Mouse (Mus musculus): ENCODE data around the gene H2-K1. TPM values are rescaled to one million over a fixed set of nuclear protein-coding genes. Genes with fewer than 3 reads are reported as not detected.

The H2-K1 gene
- polyA plus RNA-seq, 1 experiment from 2014 or later, result 35.7 TPM

DNA sequence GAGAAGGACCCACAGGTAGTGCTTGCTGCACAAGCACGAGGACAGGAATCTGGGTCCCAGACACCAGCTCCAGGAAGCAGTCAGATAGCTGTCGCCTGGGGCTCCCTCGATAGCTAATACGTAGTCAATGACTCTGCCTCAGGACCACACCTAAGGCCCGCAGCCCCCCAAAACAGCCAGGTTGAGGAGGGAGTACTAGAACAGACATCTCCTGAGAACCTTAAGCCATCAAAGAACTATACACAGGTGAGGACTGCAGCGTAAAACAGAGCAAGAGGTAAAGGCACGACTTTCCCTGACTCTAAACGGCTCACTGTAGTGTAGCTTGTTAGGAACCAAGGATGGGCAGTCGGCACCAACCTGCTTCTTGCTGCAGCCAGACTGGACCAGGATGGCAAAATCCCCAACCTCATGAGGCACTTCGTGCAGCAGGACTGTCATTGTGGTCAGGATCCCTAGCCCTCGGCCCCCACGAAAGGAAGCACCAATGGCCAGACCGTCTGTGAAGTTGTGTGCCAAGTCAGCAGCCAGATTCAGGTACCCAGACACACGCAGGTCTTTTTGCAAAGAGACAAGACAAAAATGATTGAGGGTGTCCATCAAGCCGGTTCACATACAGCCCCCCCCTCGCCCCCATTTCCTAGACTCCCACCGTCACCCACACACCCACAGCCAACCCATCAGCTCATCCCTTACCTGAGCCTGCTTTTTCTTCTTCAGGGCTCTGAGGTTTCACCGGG is 29.2 kb upstream of the H2-K1 start:
- Histone ChIP-seq H3K27ac (ENCODE audit: low read depth, low read length) (no peak overlapping the region), H3K4me1 (replicated peaks; ENCODE audit: control insufficient read depth, insufficient read depth, low read length) (peaks cover 38% of the 10 kb centered on the region), H3K9me3 (ENCODE audit: control insufficient read depth, low read length) (no peaks in the 10 kb centered on the region), H3K36me3 (ENCODE audit: control insufficient read depth, insufficient read depth, low read length) (peaks cover 10% of the 10 kb centered on the region), H3K27me3 (ENCODE audit: control insufficient read depth, insufficient read depth, low read length) (no peaks in the 10 kb centered on the region), H3K4me3 (ENCODE audit: low read depth, low read length) (peak overlapping the region; percentile 72), H3K4me2 (ENCODE audit: low read depth, low read length, severe bottlenecking) (peak overlapping the region; percentile 100), H3K9ac (ENCODE audit: low read length) (peak overlapping the region; percentile 94; the same call in 1 of the 2 replicates)
- DNase-seq (ENCODE audit: low spot score) (peak; percentile 54), ATAC-seq (replicated peaks; ENCODE audit: low FRiP score) (no peak)
- 88% methylated on average over 18 of the region's 18 CpGs for WGBS

DNA sequence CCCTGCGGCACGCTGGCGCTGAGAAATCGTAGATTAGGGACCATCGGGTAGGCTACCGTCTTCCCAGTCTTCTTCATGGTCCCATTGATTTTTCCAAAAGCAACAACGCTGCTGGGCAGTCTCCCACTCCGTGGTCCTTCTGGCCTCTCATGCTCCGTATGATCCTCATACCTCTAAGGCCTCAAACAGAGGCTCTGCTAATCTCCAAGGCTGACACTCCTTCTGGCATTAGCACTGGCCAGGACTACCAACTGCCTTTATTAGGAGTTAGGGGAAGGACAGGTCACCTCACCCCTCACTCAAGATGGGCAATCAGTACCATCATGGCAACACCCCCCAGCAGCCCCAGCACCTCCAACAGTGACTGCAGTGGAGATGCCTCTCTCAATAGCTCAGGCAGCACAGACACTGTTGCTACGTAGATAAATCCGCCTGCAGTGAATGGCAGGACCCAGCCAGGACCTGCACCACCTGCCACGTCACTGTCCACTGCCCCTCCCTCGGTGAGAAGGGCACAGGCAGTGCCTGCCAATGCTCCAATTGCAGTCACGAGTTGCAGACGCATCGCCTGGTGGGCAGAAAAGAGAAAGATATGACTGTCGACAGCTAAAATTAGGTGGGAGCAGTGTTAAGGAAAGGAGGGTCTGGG is 28.5 kb upstream of the H2-K1 start:
- H3K9ac ChIP-seq (ENCODE audit: low read length), result peak overlapping the region; percentile 21; the same call in 1 of the 2 replicates
- ATAC-seq (replicated peaks; ENCODE audit: low FRiP score), result no peak
- peak overlapping the region; percentile 86 for H3K4me2 ChIP-seq (ENCODE audit: low read depth, low read length, severe bottlenecking)
- peaks cover 42% of the 10 kb centered on the region for H3K4me1 ChIP-seq (replicated peaks; ENCODE audit: control insufficient read depth, insufficient read depth, low read length)
- no peaks in the 10 kb centered on the region for H3K9me3 ChIP-seq (ENCODE audit: control insufficient read depth, low read length)
- peak; percentile 58 for DNase-seq (ENCODE audit: low spot score)
- no peaks in the 10 kb centered on the region for H3K27me3 ChIP-seq (ENCODE audit: control insufficient read depth, insufficient read depth, low read length)
- peak overlapping the region; percentile 12; the same call in 1 of the 2 replicates for H3K4me3 ChIP-seq (ENCODE audit: low read depth, low read length)
- peak overlapping the region; percentile 99 for H3K27ac ChIP-seq (ENCODE audit: low read depth, low read length)
- 52% methylated on average over 17 of the region's 17 CpGs for WGBS
- peaks cover 10% of the 10 kb centered on the region for H3K36me3 ChIP-seq (ENCODE audit: control insufficient read depth, insufficient read depth, low read length)

DNA sequence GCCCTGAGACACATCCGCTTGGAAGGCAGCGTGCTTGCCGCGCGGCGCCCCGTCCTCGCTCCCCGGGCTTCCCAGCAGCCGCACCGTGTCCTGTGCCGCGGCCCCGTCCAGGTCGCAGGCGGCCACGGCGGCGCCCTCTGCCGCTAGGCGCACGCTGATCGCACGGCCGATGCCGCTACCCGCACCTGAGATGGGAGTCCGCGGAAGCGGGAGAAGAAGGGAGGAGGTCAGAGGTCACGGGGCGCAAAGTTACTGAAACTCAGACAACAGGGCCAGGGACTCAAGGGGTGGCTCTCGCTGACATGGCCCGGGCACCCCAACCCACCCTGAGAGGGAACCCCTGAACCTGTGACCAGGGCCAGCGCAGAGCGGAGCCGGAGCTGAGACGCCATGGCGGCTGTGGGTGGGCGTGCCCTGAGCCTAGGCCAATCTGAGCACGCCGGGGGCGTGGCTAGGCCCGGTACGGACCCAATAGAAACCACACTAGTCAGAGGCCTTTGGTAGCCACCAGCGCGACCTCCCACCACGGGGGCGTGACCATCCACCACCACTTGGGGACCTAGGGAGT is 27.6 kb upstream of the H2-K1 start, which contains the start of gene H2-Ke6:
TSS of gene H2-Ke6 (minus strand) at position 405 of the 568 bp plus-strand sequence.
- under 1% methylated on average over 49 of the region's 49 CpGs for WGBS
- Histone ChIP-seq H3K4me1 (replicated peaks; ENCODE audit: control insufficient read depth, insufficient read depth, low read length) (peaks cover 45% of the 10 kb centered on the region), H3K27ac (ENCODE audit: low read depth, low read length) (peak within 1 kb of the TSS; percentile 99), H3K27me3 (ENCODE audit: control insufficient read depth, insufficient read depth, low read length) (no peaks in the 10 kb centered on the region), H3K4me3 (ENCODE audit: low read depth, low read length) (peak within 1 kb of the TSS; percentile 92), H3K4me2 (ENCODE audit: low read depth, low read length, severe bottlenecking) (peak within 1 kb of the TSS; percentile 86), H3K9ac (ENCODE audit: low read length) (peak within 1 kb of the TSS; percentile 95), H3K36me3 (ENCODE audit: control insufficient read depth, insufficient read depth, low read length) (peaks cover 14% of the 10 kb centered on the region), H3K9me3 (ENCODE audit: control insufficient read depth, low read length) (no peaks in the 10 kb centered on the region)
- ATAC-seq (replicated peaks; ENCODE audit: low FRiP score), result peak; percentile 73
- peak; percentile 96 for DNase-seq (ENCODE audit: low spot score)

DNA sequence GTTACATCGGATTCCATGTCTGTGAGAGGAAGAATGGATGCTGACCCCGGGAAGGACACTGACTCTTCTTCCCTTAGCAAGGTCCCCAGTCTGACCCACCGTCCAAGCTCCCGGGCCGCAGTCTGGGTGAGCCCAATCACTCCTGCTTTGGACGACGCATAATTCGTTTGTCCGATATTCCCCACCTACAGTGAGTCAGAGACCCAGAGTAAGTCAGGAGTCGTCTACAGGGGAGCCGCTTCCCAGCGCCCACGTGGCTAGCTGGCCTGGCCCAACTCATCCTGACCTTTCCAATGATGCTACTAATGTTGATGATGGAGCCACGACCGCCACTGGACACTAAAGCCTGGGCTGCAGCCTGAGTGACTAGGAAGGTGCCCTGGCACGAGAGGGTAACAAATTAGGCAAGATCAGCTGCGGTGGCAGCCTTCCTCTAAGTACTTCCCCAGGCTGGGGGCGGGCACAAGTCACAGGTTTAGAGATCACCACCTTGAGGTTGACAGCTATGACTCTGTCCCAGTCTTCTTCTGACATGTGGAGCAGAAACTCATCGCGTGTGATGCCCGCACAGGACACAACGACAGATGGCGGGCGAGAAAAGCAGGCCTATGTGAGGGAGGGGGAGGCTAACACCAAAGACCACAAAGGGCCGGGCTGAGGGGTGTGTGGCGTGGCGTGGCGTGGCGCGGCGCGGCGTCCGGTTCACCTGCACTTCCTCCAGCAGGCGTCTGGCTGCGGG is 26.9 kb upstream of the H2-K1 start:
- Histone ChIP-seq H3K36me3 (ENCODE audit: control insufficient read depth, insufficient read depth, low read length) (peaks cover 16% of the 10 kb centered on the region), H3K9ac (ENCODE audit: low read length) (peak overlapping the region; percentile 95), H3K27me3 (ENCODE audit: control insufficient read depth, insufficient read depth, low read length) (no peaks in the 10 kb centered on the region), H3K9me3 (ENCODE audit: control insufficient read depth, low read length) (no peaks in the 10 kb centered on the region), H3K4me2 (ENCODE audit: low read depth, low read length, severe bottlenecking) (peak overlapping the region; percentile 86), H3K27ac (ENCODE audit: low read depth, low read length) (peak overlapping the region; percentile 99), H3K4me3 (ENCODE audit: low read depth, low read length) (peak overlapping the region; percentile 92), H3K4me1 (replicated peaks; ENCODE audit: control insufficient read depth, insufficient read depth, low read length) (peaks cover 42% of the 10 kb centered on the region)
- WGBS, result 3% methylated on average over 33 of the region's 36 CpGs
- ATAC-seq (replicated peaks; ENCODE audit: low FRiP score), result no peak
- peak; percentile 83 for DNase-seq (ENCODE audit: low spot score)

DNA sequence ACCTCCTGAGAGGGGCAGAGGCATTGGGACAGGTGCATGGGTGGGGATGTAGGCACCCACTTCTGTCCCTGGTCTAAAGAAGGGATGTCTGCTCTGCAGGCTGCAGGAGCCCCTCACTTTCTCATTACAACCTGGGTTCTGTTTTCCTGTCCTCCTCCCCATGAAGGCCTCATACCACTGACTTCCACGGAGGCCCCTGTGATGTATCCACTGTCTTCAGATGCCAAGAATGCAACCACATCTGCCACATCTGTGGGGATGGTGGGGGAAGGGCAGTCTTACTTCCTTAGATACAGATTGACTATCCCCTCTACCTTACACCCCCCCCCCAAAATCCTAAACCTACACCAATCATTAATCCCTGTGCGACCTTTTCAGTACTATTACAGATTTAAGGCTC is 26.1 kb upstream of the H2-K1 start:
- peak overlapping the region; percentile 86 for H3K4me2 ChIP-seq (ENCODE audit: low read depth, low read length, severe bottlenecking)
- peak overlapping the region; percentile 95 for H3K9ac ChIP-seq (ENCODE audit: low read length)
- no peaks in the 10 kb centered on the region for H3K9me3 ChIP-seq (ENCODE audit: control insufficient read depth, low read length)
- peak overlapping the region; percentile 99 for H3K27ac ChIP-seq (ENCODE audit: low read depth, low read length)
- peak overlapping the region; percentile 92 for H3K4me3 ChIP-seq (ENCODE audit: low read depth, low read length)
- peak; percentile 67 for DNase-seq (ENCODE audit: low spot score)
- H3K36me3 ChIP-seq (ENCODE audit: control insufficient read depth, insufficient read depth, low read length), result peaks cover 25% of the 10 kb centered on the region
- ATAC-seq (replicated peaks; ENCODE audit: low FRiP score), result no peak
- no peaks in the 10 kb centered on the region for H3K27me3 ChIP-seq (ENCODE audit: control insufficient read depth, insufficient read depth, low read length)
- 2% methylated on average over 2 of the region's 2 CpGs for WGBS
- peaks cover 42% of the 10 kb centered on the region for H3K4me1 ChIP-seq (replicated peaks; ENCODE audit: control insufficient read depth, insufficient read depth, low read length)

DNA sequence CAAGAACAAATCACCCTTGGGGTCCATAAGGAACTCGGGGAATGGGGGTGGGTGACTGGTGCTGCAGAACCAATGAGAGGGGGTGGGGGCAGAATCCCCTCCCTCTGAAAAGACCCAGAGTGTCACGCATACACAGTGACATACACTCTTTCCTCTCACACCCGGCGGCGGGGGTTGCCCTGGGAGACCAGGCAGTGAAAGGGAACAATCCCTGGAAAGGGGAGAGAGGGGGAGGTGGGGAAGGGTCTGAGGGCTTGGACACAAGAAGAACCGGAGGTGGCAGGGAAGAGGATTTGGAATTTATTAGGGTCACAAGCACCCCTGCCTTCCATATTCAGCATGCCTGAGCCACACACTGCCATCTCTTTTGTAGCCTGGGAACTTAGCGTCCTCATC is 25.6 kb upstream of the H2-K1 start:
- Histone ChIP-seq H3K4me1 (replicated peaks; ENCODE audit: control insufficient read depth, insufficient read depth, low read length) (peaks cover 42% of the 10 kb centered on the region), H3K9me3 (ENCODE audit: control insufficient read depth, low read length) (no peaks in the 10 kb centered on the region), H3K4me3 (ENCODE audit: low read depth, low read length) (peak overlapping the region; percentile 92), H3K4me2 (ENCODE audit: low read depth, low read length, severe bottlenecking) (peak overlapping the region; percentile 86), H3K27me3 (ENCODE audit: control insufficient read depth, insufficient read depth, low read length) (no peaks in the 10 kb centered on the region), H3K9ac (ENCODE audit: low read length) (peak overlapping the region; percentile 95), H3K27ac (ENCODE audit: low read depth, low read length) (peak overlapping the region; percentile 99), H3K36me3 (ENCODE audit: control insufficient read depth, insufficient read depth, low read length) (peaks cover 30% of the 10 kb centered on the region)
- ATAC-seq (replicated peaks; ENCODE audit: low FRiP score) (peak; percentile 77), DNase-seq (ENCODE audit: low spot score) (peak; percentile 96)
- 2% methylated on average over 7 of the region's 7 CpGs for WGBS

DNA sequence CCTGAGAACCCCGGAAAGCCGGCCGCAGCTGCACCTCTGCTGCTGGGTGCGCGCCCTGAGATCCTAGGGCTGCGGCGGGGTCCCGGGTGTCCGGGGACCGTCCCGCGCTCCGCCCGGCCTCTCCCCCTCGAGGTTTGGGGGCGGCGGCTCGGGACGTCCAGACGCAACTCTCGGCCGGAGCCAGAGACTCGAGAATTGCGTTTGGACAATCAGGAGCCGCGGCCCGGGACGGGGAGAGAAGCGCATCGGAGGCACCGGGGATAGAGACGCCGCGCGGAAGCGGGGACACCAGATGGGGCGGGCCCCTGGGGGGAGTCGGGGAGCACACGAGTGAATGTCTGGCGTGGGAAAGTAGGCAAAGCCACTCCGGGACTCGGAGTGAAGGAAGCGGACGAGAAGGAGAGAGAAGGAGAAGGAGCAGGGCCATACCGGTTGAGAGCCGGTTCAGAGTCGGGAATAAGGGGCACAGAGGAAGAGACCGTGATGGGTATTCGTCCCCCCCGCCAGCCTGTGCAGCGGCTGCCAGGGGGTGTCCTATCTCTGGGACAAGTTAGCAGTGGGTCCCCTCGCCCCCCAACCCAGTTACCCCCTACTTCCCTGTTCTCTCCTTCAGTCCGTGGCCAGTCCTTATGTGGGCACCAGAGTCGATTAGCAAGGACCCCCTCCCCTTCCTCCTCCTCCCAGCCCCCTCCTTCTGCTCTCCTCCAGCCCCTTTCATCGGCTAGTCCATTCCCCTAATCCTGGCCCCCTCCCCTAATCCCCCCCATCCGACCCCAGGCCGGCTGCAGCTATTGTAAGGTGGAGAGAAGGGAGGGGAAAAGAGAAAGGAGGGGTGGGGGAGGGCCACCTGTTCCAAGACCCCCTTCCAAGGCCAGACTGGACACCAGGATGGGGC is 25.0 kb upstream of the H2-K1 start:
- peak; percentile 52 for ATAC-seq (replicated peaks; ENCODE audit: low FRiP score)
- H3K27ac ChIP-seq (ENCODE audit: low read depth, low read length), result peak overlapping the region; percentile 99
- H3K9me3 ChIP-seq (ENCODE audit: control insufficient read depth, low read length), result no peaks in the 10 kb centered on the region; the same call in 1 of the 2 replicates
- DNase-seq (ENCODE audit: low spot score), result peak; percentile 92
- peak overlapping the region; percentile 95 for H3K9ac ChIP-seq (ENCODE audit: low read length)
- under 1% methylated on average over 54 of the region's 57 CpGs for WGBS
- H3K4me1 ChIP-seq (replicated peaks; ENCODE audit: control insufficient read depth, insufficient read depth, low read length), result peaks cover 36% of the 10 kb centered on the region
- H3K4me2 ChIP-seq (ENCODE audit: low read depth, low read length, severe bottlenecking), result peak overlapping the region; percentile 86
- peaks cover 31% of the 10 kb centered on the region for H3K36me3 ChIP-seq (ENCODE audit: control insufficient read depth, insufficient read depth, low read length)
- peak overlapping the region; percentile 92 for H3K4me3 ChIP-seq (ENCODE audit: low read depth, low read length)
- no peaks in the 10 kb centered on the region for H3K27me3 ChIP-seq (ENCODE audit: control insufficient read depth, insufficient read depth, low read length)
